Mouse (Mus musculus) right cerebral cortex, postnatal 10 days (tissue): ENCODE measurements around the gene Rbm34.
A peak's percentile ranks its signal among the peaks of the same experiment; 100 is the strongest.

ENCODE experiments used
- DNase-seq, 2 experiments: peaks; one replicate each; pipeline ENCODE4 v3.0.0; 2021; ENCODE audit warnings: low spot score in 2 of 2

Gene Rbm34

DNA sequence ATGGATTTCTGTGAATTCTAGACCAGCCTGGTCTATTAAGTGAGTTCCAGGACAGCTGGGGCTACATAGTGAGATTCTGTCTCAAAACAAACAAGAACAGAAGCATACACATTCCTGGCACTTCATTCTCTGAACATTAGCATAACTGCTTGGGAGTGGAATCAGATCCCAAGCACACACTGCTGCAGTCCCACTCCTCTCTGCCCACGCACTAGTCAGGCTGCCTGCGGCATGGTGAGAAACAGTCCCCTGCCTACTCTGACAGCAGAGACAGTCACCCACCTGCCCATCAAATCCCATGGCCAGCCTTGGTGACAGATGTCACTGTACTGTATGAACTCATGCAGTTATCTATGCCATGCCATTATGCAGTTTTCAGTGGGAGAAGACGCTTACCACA lies 9.4 kb downstream of the Rbm34 start:
- peak; percentile 48 to 59 for DNase-seq

GRCm38 (mm10) chr8:126951900-126952636 lies 18.8 kb downstream of the Rbm34 start:
- no peak for DNase-seq

- no peak for DNase-seq
These were observed 21.3 kb downstream of the Rbm34 start for GRCm38 (mm10) chr8:126949527-126949926.

- DNase-seq, result peak in 1 of 2 experiments; percentile 59
These were observed 24.4 kb downstream of the Rbm34 start for GRCm38 (mm10) chr8:126946444-126946843.

- DNase-seq, result peak; percentile 97 to 98
These were observed 25.1 kb downstream of the Rbm34 start, which contains the start of gene Tomm20 for GRCm38 (mm10) chr8:126945730-126946163. TSS of gene Tomm20 (minus strand) at chr8:126945844.

DNA sequence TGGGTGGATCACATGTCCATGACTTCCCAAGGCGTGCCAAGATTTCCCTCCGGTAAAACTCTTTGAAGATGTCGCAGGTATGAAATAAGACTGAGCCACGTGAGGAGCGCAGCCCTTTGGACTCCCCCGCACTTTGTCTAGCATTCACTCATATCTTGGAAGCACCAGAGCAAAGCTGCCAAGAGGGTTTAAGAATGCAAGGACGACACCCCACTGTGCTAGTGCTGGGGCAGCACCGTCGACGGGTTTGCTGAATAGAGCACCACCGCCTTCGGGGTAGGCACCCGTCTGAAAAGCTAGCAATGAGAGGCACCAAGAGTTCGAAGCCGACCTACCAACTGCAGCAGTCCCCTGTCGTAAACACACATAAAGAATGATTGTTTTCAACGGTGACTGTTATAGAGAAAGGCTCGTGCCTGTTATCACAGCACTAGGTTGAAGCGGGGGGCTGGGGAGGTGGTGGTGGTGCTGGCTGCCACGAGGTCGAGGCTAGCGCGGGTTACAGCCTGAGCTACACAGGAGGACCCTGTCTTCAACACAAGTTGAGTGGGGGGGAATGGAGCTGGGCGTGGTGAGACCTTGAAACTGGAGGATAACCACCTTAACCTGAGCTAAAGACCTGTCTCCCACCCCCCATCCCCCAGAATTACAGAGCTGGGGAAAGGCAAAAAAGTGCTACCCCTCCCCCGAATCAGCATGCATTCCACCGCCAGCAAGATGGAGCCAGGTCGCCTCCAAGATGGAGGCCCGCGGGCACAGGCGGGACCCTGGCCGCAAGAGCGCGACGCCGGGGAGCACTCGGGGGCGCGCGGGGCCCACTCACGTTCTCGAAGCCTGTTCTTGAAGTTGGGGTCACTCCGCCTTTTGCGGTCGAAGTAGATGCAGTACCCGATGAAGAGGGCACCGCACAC lies 25.8 kb downstream of the Rbm34 start:
- peak; percentile 65 to 73 for DNase-seq

DNA sequence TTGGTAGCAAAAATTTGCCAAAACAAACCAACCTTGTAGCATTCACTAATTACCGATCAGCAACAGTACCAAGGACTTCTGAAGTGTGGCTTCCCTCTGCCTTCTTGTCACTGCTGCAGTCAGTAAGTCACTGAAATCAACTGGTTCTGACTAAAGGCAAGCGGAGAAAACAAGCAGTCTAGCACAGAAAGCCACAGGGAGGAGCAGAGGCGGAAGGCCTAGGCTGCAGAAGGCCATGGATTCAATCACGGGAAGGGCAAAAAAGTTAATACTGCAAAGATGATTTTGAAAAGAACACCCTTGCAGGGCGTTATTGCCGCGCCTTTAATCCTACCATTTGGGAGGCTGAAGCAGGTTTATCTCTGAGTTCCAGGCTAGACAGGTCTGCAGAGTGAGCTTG lies 27.3 kb downstream of the Rbm34 start:
- DNase-seq, result no peak

DNA sequence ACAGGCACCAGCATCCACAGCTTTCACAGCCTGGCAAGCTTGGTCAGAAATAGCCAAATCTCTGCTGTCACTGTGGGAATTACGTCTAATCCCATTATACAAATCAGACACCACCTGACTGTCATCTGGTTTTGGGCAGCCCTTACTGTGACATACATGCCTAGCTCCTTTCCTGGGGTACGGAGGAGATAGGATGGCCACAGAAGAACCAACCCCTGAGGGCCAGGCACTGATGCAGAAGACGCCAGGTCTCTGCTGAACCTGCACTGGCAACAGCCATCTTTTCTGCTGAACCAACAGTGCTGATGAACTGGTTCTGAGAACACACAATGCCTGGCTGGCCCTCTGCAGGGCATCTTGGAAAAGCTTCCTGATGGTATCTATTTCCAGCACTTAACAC lies 33.5 kb downstream of the Rbm34 start:
- DNase-seq, result no peak

GRCm38 (mm10) chr8:126935932-126936331 lies 34.9 kb downstream of the Rbm34 start:
- DNase-seq, result no peak

DNA sequence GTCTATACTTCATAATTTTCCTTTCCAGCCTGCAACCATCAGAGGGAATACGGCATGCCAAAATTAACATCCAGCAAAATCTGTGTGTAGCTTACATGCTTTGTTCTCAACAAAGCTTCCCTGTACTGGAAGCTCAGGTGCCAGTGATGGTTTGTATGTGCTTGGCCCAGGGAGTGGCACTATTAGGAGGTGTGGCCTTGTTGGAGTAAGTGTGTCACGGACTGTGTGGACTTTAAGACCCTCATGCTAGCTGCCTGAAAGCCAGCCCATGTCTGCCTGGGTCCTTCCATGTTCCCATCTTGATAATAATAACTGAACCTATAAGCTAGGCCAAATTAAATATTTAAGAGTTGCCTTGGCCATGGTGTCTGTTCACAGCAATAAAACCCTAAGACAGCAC lies 35.5 kb downstream of the Rbm34 start:
- no peak for DNase-seq

DNA sequence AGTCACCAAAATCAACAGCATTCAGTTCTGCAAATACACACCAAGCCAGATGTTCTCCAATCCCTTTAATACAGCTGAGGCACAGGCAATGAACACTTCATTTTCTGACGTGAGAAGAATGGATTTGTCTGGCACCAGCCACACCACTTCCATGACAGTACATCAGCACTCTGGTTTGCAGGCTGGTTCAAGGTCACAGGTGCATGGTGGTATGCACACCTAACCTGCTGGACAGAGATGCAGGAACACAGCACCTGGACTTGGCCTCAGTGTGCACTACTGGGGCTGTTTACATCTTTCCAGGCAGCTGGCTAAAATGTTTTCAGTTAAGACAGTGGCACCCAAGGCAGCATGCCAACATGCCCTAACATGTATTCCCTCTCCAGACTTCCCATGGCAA lies 38.2 kb downstream of the Rbm34 start:
- DNase-seq, result no peak

DNA sequence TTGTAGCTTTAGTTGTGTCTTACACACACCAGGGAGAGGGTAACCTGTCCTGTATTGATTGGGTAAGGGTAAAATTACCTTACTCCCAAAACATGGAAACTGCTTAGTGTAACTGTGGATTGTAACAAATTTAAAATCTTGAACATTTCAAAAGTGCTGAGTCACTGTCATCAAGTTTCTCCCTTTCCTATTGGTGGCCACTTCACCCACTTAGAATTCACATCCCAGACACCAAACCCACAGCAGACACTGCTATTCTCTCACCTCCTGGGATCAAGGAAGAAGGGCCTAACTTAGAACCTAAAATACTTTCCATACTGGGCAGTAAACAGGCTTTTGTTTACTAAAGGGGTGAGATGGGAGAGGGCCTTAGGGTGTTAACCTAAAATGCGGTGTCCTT lies 38.6 kb downstream of the Rbm34 start:
- no peak for DNase-seq

DNA sequence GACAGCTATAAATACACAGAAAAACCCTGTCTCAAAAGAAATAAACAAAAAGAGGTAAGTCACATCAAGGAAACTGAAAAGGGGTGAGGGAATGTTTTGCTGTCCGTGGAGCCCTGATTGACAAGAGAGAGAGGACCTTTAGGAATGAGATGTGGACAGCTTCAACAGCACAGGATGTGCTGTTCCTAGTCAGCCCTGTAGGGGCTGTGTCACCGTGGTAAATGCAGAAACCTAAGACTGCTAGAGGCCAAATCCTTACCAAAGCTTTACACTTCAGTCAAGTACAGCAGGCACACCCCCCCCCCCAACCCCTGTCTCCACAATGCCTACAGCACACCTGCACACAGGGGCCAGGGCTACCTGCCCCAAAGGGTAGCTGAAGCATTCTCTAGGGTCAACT lies 39.2 kb downstream of the Rbm34 start:
- no peak for DNase-seq

DNA sequence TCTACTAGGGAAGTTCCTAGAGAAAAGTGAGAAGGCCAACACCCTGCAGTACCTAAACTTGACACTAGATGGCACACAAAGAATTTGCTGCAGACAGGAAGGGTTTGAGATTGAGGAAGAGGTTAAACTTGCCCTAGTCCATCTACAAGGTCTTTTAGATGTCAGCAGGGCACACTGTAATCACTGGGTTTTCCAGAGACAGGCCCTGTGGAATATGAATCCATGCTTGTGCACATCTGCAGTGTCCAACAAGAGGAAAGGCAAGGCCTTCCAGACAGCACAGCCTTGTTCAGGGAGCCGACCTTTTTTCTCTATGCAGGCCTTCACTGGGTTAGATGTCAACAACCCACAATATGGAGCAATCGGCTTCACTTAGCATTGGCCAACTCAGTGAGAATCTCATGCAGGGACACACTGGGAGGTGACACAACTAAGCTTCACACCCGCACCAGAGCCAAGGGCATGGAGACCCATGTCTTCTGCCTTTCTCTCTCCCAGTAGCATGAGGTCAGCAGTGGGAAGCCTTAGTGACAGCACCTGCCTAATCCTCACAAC lies 41.2 kb downstream of the Rbm34 start:
- DNase-seq, result peak; percentile 63 to 72

DNA sequence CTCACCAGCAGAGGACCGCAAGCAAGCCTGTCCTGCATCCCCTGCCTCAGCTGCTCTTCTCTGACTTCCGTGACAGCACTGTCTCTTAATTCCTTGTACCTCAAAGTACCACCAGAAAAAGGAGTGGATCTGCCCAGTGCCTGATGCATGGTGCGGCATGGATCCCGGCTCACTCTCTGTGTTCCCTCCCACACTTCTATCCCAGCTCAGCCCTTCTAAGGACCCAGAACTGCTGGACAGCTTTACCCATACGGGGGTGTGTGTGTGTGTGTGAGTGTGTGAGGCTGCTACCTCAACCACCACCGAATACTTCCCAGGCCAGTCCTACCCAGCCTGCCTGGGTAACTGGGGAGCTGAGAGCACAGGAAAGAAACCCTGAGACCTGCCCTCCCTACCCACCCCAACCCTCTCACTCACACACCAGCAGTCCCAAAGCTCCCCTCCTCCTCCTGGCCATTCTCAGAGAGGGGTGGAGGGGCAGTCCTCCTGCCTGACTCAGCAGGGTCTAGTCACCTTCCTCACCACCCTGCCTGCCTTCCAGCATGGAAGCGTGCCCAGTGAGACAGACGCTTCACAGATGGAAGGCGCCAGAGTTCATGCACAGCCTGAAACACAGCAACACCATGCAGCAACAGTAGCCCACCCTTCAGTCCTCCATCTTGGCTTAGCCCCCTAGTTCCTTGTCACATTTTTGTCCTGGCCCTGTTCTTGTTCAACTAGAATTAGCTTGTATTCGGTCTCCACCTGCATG lies 41.9 kb downstream of the Rbm34 start:
- DNase-seq, result no peak

DNA sequence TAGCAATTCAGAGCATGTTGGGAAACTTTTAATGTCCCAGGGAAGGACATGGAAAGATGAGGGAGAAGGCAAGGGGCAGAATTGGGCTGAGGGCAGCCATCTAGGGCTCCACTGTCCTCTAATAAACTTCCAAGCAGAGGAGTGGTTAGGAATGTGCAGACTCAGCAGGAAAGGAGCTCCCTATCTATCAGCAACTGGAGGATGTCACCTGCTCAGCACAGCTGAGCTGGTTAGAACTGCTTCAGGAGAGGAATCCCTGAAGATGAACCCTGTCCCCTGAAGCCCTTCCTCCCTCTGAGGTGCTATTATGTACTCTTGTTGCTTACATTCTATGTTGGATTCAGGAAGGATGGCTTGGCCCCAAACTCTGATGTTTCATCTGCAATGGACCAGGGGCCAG lies 42.8 kb downstream of the Rbm34 start:
- DNase-seq, result no peak

GRCm38 (mm10) chr8:126927058-126927457 lies 43.8 kb downstream of the Rbm34 start:
- no peak for DNase-seq

- no peak for DNase-seq
These were observed 47.9 kb downstream of the Rbm34 start for GRCm38 (mm10) chr8:126922981-126923380.

GRCm38 (mm10) chr8:126921432-126921831 lies 49.4 kb downstream of the Rbm34 start:
- DNase-seq, result peak in 1 of 2 experiments; percentile 23

DNA sequence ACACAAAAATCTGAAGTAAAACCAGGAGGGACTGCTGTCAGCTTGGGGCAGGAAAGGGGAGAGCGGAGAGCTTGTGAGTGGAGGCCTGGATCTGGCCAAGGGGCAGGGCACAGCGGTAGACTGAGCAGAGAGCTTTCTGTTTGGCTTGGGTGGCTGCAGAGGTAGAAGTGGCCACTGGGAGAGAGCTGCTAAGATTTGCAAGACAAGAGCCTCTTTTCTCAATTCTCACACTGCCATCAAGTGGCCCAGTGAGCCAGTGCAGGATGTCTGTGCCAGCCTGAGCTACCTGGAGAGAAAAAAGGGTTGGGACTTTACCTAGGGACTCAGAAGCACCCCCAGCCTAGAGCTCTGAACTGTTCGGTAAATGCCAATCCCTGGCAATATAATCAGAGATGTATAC lies 50.0 kb downstream of the Rbm34 start:
- peak; percentile 85 to 87 for DNase-seq

- DNase-seq, result no peak
These were observed 50.5 kb downstream of the Rbm34 start for GRCm38 (mm10) chr8:126920386-126920785.

GRCm38 (mm10) chr8:126919703-126920102 lies 51.2 kb downstream of the Rbm34 start:
- peak in 1 of 2 experiments; percentile 19 for DNase-seq
